Mouse (Mus musculus): ENCODE measurements around the gene Trip13. TPM values are rescaled to one million over a fixed set of nuclear protein-coding genes. Genes with fewer than 3 reads are reported as not detected.

The Trip13 gene
- polyA plus RNA-seq, 1 experiment from 2014 or later, result 39.6 TPM

DNA sequence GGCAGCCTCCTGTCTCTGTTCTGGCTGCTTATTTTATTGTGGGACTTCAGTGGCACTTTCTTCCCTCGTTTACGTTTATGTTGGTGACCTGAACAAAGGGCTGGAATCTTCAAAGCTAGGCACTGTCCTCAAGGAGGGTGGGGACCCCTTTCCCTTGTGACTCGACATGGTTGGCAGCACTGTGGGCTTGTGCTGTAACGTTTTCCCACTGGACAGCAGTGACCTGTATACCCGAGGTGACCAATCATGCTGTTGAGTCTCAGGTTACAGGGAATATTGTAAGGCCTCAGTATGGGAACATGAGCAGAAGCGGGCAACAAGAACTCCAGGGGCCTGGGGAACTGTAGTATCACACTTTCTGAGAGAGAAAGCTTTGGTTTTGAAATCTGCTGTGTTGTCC is 17.1 kb upstream of the Trip13 start:
- no peak overlapping the region for H3K9ac ChIP-seq (ENCODE audit: low read length)
- no peaks in the 10 kb centered on the region for H3K4me1 ChIP-seq (replicated peaks; ENCODE audit: control insufficient read depth, insufficient read depth, low read length)
- no peaks in the 10 kb centered on the region for H3K27me3 ChIP-seq (ENCODE audit: control insufficient read depth, insufficient read depth, low read depth, low read length)
- no peak overlapping the region for H3K4me2 ChIP-seq (ENCODE audit: low read depth, low read length)
- 54% methylated on average over 6 of the region's 6 CpGs for WGBS
- no peaks in the 10 kb centered on the region for H3K9me3 ChIP-seq (ENCODE audit: control insufficient read depth, low read length)
- ATAC-seq (ENCODE audit: low read depth), result no peak
- no peak overlapping the region for H3K27ac ChIP-seq (ENCODE audit: low read length)
- H3K36me3 ChIP-seq (ENCODE audit: control insufficient read depth, insufficient read depth, low read length), result peaks cover 31% of the 10 kb centered on the region
- no peak overlapping the region for H3K4me3 ChIP-seq (ENCODE audit: low read length)

DNA sequence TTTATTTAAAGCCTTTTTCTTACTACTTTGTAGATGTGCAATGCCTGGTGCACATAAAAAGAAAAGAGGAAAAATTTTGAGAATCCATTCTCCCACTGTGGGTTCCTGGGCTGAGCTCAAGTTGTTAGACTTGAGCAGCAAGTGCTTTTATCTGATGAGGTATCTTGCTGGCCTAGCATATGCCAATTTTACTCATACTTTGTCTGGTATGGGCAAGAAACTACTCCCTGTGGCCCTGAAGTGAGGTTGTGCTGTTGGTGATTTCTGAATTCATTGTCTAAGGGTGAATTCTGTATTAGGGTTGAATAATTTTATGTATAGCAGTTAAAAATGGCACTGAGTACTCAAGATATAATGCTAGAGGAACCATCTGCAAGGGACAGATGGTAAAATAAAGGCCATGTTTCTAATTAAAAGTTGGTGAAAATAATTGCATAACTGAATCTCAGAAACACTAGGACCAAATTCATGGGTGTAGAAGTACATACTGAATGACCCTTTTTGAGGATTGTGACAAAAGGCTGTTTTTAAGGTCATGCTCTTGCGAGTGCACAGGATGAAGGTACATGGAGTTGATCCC is 16.1 kb upstream of the Trip13 start:
- Histone ChIP-seq H3K36me3 (ENCODE audit: control insufficient read depth, insufficient read depth, low read length) (peaks cover 27% of the 10 kb centered on the region), H3K4me2 (ENCODE audit: low read depth, low read length) (no peak overlapping the region), H3K4me3 (ENCODE audit: low read length) (no peak overlapping the region), H3K9me3 (ENCODE audit: control insufficient read depth, low read length) (no peaks in the 10 kb centered on the region), H3K9ac (ENCODE audit: low read length) (no peak overlapping the region), H3K27me3 (ENCODE audit: control insufficient read depth, insufficient read depth, low read depth, low read length) (no peaks in the 10 kb centered on the region), H3K27ac (ENCODE audit: low read length) (no peak overlapping the region), H3K4me1 (replicated peaks; ENCODE audit: control insufficient read depth, insufficient read depth, low read length) (no peaks in the 10 kb centered on the region)
- no peak for ATAC-seq (ENCODE audit: low read depth)
- 93% methylated on average over 1 of the region's 1 CpGs for WGBS

DNA sequence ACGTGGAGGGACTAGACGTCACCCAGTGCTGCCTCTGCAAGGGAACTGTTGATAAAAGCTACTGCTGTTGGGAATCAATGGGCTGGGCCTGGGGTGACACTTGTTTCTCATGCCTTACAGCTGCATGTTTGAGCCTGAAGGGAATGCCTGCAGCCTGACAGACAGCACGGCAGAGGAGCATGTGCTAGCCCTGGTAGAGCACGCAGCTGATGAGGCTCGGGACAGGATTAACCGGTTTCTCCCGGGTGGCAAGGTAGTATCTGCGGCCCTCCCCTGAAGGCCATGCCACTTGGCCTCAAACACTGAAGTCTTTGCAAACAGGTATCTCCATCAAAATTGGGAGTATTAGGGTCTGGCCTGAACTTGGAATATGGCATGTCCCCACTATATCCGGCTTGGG is 7.0 kb upstream of the Trip13 start:
- H3K9ac ChIP-seq (ENCODE audit: low read length), result no peak overlapping the region
- no peak overlapping the region for H3K4me3 ChIP-seq (ENCODE audit: low read length)
- WGBS, result 83% methylated on average over 9 of the region's 9 CpGs
- no peaks in the 10 kb centered on the region for H3K4me1 ChIP-seq (replicated peaks; ENCODE audit: control insufficient read depth, insufficient read depth, low read length)
- H3K4me2 ChIP-seq (ENCODE audit: low read depth, low read length), result no peak overlapping the region
- H3K27ac ChIP-seq (ENCODE audit: low read length), result no peak overlapping the region
- H3K9me3 ChIP-seq (ENCODE audit: control insufficient read depth, low read length), result no peaks in the 10 kb centered on the region
- H3K27me3 ChIP-seq (ENCODE audit: control insufficient read depth, insufficient read depth, low read depth, low read length), result no peaks in the 10 kb centered on the region
- H3K36me3 ChIP-seq (ENCODE audit: control insufficient read depth, insufficient read depth, low read length), result peaks cover 46% of the 10 kb centered on the region
- no peak for ATAC-seq (ENCODE audit: low read depth)

DNA sequence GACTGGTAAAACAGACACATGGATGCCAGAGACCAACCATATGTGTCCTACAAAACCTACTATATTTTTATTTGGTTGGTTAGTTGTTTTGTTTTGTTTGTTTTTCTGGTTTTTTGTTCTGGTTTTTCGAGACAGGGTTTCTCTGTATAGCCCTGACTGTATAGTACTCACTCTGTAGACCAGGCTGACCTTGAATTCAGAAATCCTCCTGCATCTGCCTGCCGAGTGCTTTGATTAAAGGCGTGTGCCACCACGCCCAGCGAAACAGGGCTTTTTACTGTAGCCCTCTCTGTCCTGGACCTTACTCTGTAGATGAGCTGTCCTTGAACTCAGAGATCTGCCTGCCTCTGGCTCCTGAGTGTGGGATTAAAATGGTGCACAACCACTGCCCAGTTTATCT is 1.5 kb upstream of the Trip13 start:
- Histone ChIP-seq H3K4me3 (ENCODE audit: low read length) (no peak overlapping the region), H3K27ac (ENCODE audit: low read length) (no peak overlapping the region), H3K9ac (ENCODE audit: low read length) (no peak overlapping the region), H3K36me3 (ENCODE audit: control insufficient read depth, insufficient read depth, low read length) (peaks cover 24% of the 10 kb centered on the region), H3K27me3 (ENCODE audit: control insufficient read depth, insufficient read depth, low read depth, low read length) (no peaks in the 10 kb centered on the region), H3K4me2 (ENCODE audit: low read depth, low read length) (no peak overlapping the region), H3K9me3 (ENCODE audit: control insufficient read depth, low read length) (no peaks in the 10 kb centered on the region), H3K4me1 (replicated peaks; ENCODE audit: control insufficient read depth, insufficient read depth, low read length) (peaks cover 12% of the 10 kb centered on the region)
- ATAC-seq (ENCODE audit: low read depth), result no peak
- 89% methylated on average over 5 of the region's 5 CpGs for WGBS

DNA sequence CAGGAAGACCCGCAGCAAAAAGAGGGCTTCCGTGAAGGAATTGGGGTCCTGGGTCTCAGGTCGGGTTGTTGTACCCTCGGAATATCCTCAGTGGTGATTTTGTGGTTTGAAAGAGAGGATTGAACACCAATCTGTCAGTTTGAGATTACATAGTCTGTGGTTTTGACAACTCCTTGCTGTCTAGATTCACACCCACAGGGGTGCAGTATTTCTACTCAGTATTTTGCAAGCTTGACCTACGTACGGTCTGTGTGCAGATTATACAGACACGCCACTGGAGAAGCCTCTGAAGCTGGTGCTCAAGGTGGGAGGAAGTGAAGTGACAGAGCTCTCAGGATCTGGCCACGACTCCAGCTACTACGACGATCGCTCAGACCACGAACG is 585 bp upstream of the Trip13 start:
- Histone ChIP-seq H3K4me1 (replicated peaks; ENCODE audit: control insufficient read depth, insufficient read depth, low read length) (peaks cover 12% of the 10 kb centered on the region), H3K9me3 (ENCODE audit: control insufficient read depth, low read length) (no peaks in the 10 kb centered on the region), H3K9ac (ENCODE audit: low read length) (peak overlapping the region; percentile 83), H3K4me3 (ENCODE audit: low read length) (peak overlapping the region; percentile 87), H3K36me3 (ENCODE audit: control insufficient read depth, insufficient read depth, low read length) (peaks cover 17% of the 10 kb centered on the region), H3K4me2 (ENCODE audit: low read depth, low read length) (peak overlapping the region; percentile 83), H3K27me3 (ENCODE audit: control insufficient read depth, insufficient read depth, low read depth, low read length) (no peaks in the 10 kb centered on the region), H3K27ac (ENCODE audit: low read length) (peak overlapping the region; percentile 92)
- 0 out of 2 replicates have a peak, but pooled peaks have one; percentile 10 for ATAC-seq (ENCODE audit: low read depth)
- 23% methylated on average over 13 of the region's 13 CpGs for WGBS

DNA sequence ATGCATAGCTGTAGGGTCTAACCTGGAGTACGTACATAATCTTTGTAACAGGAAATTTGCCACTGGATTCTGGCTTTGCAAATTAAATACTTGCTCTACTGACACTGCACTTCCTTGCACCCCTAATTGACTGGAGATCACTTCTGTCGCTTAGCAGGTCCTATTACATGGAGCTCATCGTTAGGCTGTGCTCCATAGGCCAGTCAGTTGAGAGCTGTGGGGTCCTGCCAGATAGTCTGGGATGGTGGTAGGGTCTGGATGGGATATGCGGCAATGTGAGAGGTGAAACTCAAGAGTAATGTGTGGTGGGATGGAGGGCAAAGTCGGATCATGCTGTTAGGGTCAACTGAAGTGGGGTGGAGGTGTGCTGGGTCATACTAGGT is 655 bp downstream of the Trip13 start:
- Histone ChIP-seq H3K27ac (ENCODE audit: low read length) (no peak overlapping the region; the same call in 1 of the 2 replicates), H3K9ac (ENCODE audit: low read length) (peak overlapping the region; percentile 83), H3K9me3 (ENCODE audit: control insufficient read depth, low read length) (no peaks in the 10 kb centered on the region), H3K36me3 (ENCODE audit: control insufficient read depth, insufficient read depth, low read length) (peaks cover 8% of the 10 kb centered on the region), H3K4me2 (ENCODE audit: low read depth, low read length) (peak overlapping the region; percentile 83), H3K4me3 (ENCODE audit: low read length) (peak overlapping the region; percentile 87), H3K27me3 (ENCODE audit: control insufficient read depth, insufficient read depth, low read depth, low read length) (no peaks in the 10 kb centered on the region), H3K4me1 (replicated peaks; ENCODE audit: control insufficient read depth, insufficient read depth, low read length) (peaks cover 12% of the 10 kb centered on the region)
- 7% methylated on average over 5 of the region's 5 CpGs for WGBS
- ATAC-seq (ENCODE audit: low read depth), result peak; percentile 16

DNA sequence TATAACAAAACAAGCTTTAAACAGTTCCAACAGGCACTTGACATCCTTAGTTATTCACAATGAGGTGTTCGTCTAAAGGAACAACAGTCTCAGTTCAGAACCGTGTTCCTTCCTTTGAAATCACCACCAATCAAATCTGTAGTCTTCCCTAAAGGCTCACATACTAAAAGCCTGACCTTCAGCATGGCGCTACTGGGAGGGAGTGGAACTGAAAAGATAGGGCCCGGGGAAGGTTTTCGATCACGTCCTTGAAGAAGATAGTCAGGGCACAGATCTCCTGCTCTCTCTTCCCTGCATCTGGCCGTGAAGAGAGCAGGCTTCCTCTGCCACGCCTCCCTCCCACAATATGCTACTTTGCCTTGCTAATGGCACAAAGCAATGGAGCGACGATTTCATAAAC is 5.4 kb downstream of the Trip13 start:
- Histone ChIP-seq H3K4me3 (ENCODE audit: low read length) (no peak overlapping the region), H3K36me3 (ENCODE audit: control insufficient read depth, insufficient read depth, low read length) (peaks cover 24% of the 10 kb centered on the region), H3K27me3 (ENCODE audit: control insufficient read depth, insufficient read depth, low read depth, low read length) (no peaks in the 10 kb centered on the region), H3K4me1 (replicated peaks; ENCODE audit: control insufficient read depth, insufficient read depth, low read length) (peaks cover 4% of the 10 kb centered on the region; the same call in 1 of the 2 replicates), H3K4me2 (ENCODE audit: low read depth, low read length) (no peak overlapping the region), H3K27ac (ENCODE audit: low read length) (no peak overlapping the region), H3K9ac (ENCODE audit: low read length) (no peak overlapping the region), H3K9me3 (ENCODE audit: control insufficient read depth, low read length) (no peaks in the 10 kb centered on the region)
- 89% methylated on average over 10 of the region's 10 CpGs for WGBS
- ATAC-seq (ENCODE audit: low read depth), result no peak

DNA sequence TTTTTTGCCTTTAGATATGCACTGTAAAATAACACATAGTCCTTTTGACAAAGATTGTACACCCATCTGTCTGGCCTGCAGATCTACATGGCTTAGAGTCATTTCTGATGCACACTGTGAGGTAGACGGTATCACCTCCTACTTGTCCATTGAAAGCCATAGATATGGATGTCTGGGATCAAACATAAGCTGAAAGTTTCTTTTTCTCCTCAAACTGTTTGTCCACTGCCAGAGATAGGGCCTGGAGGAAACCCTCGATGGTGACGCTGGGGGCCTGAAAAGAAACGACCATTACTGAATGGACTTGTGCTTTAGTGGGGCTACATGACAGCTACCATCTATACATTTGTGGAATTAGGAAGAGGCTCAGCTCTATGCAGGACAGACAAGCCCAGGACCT is 24.5 kb downstream of the Trip13 start:
- H3K9ac ChIP-seq (ENCODE audit: low read length), result no peak overlapping the region
- no peak overlapping the region for H3K27ac ChIP-seq (ENCODE audit: low read length)
- H3K9me3 ChIP-seq (ENCODE audit: control insufficient read depth, low read length), result no peaks in the 10 kb centered on the region
- H3K4me2 ChIP-seq (ENCODE audit: low read depth, low read length), result no peak overlapping the region
- no peak overlapping the region for H3K4me3 ChIP-seq (ENCODE audit: low read length)
- ATAC-seq (ENCODE audit: low read depth), result no peak
- no peaks in the 10 kb centered on the region for H3K27me3 ChIP-seq (ENCODE audit: control insufficient read depth, insufficient read depth, low read depth, low read length)
- 90% methylated on average over 4 of the region's 4 CpGs for WGBS
- H3K36me3 ChIP-seq (ENCODE audit: control insufficient read depth, insufficient read depth, low read length), result peaks cover 28% of the 10 kb centered on the region
- H3K4me1 ChIP-seq (replicated peaks; ENCODE audit: control insufficient read depth, insufficient read depth, low read length), result no peaks in the 10 kb centered on the region

DNA sequence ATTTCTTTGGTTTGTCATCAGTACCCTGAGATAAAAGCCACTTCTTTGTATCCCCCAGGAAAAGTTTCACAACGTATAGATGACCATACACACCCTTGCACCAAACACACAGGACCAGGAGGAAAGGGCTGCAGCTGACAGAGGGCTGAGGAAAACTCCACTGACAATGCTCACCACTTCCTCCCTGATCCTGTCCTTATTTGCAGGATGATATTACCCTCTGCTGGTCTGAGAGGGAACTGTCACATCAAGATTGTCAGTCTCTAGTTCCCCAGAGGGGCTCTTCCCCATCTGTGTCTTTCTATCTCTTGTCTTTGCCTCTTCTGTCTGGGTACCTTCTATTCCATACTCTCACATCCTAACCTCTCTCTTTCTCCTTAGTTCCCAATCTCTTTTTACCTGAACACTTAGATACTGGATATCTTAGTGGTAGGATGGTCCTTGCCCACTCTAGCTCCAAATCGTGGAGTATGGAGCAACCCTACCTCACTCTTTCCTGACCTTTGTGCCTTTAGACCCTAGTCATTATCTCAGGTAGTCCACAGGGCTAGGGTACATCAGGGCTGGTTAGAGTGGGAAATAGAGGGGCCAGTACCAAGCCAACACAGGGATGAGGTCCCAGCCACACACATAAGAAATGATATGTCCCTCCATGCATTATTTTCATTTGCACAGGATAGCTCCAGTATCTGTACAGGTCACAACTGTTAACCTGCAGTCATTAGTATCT is 29.7 kb downstream of the Trip13 start:
- WGBS, result 50% methylated on average over 2 of the region's 2 CpGs
- ATAC-seq (ENCODE audit: low read depth), result peak; percentile 56

More for the DNA sequence above, 29.7 kb downstream of the Trip13 start:
- Histone ChIP-seq H3K9ac (ENCODE audit: low read length) (no peak overlapping the region), H3K27ac (ENCODE audit: low read length) (no peak overlapping the region), H3K4me3 (ENCODE audit: low read length) (no peak overlapping the region), H3K4me2 (ENCODE audit: low read depth, low read length) (no peak overlapping the region), H3K36me3 (ENCODE audit: control insufficient read depth, insufficient read depth, low read length) (0 out of 2 replicates have a peak, but pooled peaks cover 2% of the 10 kb centered on the region), H3K9me3 (ENCODE audit: control insufficient read depth, low read length) (no peaks in the 10 kb centered on the region), H3K4me1 (replicated peaks; ENCODE audit: control insufficient read depth, insufficient read depth, low read length) (no peaks in the 10 kb centered on the region), H3K27me3 (ENCODE audit: control insufficient read depth, insufficient read depth, low read depth, low read length) (no peaks in the 10 kb centered on the region)

Measured in lung, embryonic 16.5 days (tissue).